Mouse (Mus musculus): ENCODE results near the gene Ecel1. TPM values are rescaled to one million over a fixed set of nuclear protein-coding genes. Genes with fewer than 3 reads are reported as not detected.
A peak's percentile ranks its signal among the peaks of the same experiment; 100 is the strongest.

Ecel1 gene
- polyA plus RNA-seq, 1 experiment: 0.37 TPM

DNA sequence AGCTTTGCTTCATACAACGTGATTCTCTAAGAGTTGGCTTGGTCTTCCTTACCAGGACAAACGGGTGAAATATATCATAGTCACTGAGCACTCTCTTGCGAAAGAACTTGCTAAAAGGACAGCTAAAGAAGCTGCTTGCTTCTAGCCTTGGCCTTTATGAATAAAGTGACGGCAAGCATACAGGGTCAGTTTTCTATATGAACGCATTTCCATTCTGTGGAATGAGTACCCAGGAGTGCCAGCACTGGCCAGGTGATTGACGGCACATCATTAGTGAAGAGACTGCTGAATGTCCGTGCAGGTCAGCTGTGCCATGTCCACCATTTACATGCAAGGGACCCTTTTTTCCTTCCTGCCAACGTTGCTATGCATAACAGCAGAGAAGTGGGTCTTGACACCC is 49.8 kb downstream of the Ecel1 start:
- Histone ChIP-seq H3K27me3 (ENCODE audit: control insufficient read depth, insufficient read depth, low read length, poor library complexity, severe bottlenecking) (no peaks in the 10 kb centered on the region), H3K4me3 (ENCODE audit: low read depth, low read length) (no peak overlapping the region), H3K9ac (ENCODE audit: low read depth, poor library complexity, severe bottlenecking) (no peak overlapping the region), H3K4me1 (ENCODE audit: control insufficient read depth, insufficient read depth, low read length) (no peaks in the 10 kb centered on the region), H3K9me3 (replicated peaks; ENCODE audit: control insufficient read depth, insufficient read depth, low read length, poor library complexity, severe bottlenecking) (no peaks in the 10 kb centered on the region), H3K27ac (ENCODE audit: insufficient read depth, low read length) (no peak overlapping the region), H3K36me3 (ENCODE audit: control insufficient read depth, insufficient read depth, low read length, poor library complexity, severe bottlenecking) (no peaks in the 10 kb centered on the region)
- TF ChIP-seq CTCF (IDR thresholded peaks at IDR 0.05; ENCODE audit: low read depth, low read length) (no peak), POLR2A (IDR thresholded peaks at IDR 0.05; ENCODE audit: insufficient read depth, low read length) (no peak), EP300 (IDR thresholded peaks at IDR 0.05; ENCODE audit: insufficient read depth, low read depth, low read length) (no peak)

DNA sequence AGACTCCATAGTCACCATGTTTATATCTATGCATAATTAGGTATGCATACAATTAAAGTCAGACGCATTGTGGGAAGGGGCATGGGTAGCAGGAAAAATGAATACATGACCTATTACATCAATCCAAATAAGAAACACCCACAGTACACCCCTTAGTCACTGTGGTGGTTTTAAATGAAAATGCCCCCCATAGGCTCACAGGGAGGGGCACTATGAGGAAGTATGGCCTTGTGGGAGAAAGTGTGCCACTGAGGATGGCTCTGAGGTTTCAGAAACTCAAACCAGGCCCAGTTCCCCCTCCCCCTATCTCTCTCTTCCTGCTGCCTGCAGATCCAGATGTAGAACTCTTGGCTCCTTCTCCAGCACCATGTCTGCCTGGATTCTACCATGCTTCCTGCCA is 52.4 kb downstream of the Ecel1 start:
- H3K9me3 ChIP-seq (replicated peaks; ENCODE audit: control insufficient read depth, insufficient read depth, low read length, poor library complexity, severe bottlenecking): no peaks in the 10 kb centered on the region
- no peak overlapping the region for H3K27ac ChIP-seq (ENCODE audit: insufficient read depth, low read length)
- H3K4me3 ChIP-seq (ENCODE audit: low read depth, low read length): no peak overlapping the region
- H3K9ac ChIP-seq (ENCODE audit: low read depth, poor library complexity, severe bottlenecking): no peak overlapping the region
- no peaks in the 10 kb centered on the region for H3K36me3 ChIP-seq (ENCODE audit: control insufficient read depth, insufficient read depth, low read length, poor library complexity, severe bottlenecking)
- TF ChIP-seq CTCF (IDR thresholded peaks at IDR 0.05; ENCODE audit: low read depth, low read length) (no peak), EP300 (IDR thresholded peaks at IDR 0.05; ENCODE audit: insufficient read depth, low read depth, low read length) (no peak), POLR2A (IDR thresholded peaks at IDR 0.05; ENCODE audit: insufficient read depth, low read length) (no peak)
- H3K27me3 ChIP-seq (ENCODE audit: control insufficient read depth, insufficient read depth, low read length, poor library complexity, severe bottlenecking): no peaks in the 10 kb centered on the region
- H3K4me1 ChIP-seq (ENCODE audit: control insufficient read depth, insufficient read depth, low read length): no peaks in the 10 kb centered on the region

DNA sequence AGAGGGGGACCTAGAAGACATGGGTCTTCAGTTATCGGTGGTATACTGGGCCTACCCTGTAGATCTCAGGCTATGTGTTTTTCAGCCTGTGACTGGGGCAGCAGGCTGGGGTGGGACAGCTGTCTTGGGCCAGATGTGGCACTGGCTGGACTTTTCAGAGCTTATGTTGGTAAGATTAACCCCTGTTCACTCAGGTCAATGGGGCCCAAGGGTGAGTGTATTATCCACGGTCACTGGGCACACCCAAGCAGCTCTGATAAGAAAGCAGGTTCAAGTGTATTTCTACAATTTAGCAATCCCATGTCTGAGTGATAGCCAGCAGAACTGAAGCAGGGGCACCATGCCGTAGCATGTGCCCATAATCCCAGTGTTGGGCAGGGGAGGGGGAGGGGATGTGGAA is 54.2 kb downstream of the Ecel1 start:
- no peaks in the 10 kb centered on the region for H3K4me1 ChIP-seq (ENCODE audit: control insufficient read depth, insufficient read depth, low read length)
- H3K9me3 ChIP-seq (replicated peaks; ENCODE audit: control insufficient read depth, insufficient read depth, low read length, poor library complexity, severe bottlenecking): no peaks in the 10 kb centered on the region
- no peak overlapping the region for H3K9ac ChIP-seq (ENCODE audit: low read depth, poor library complexity, severe bottlenecking)
- H3K4me3 ChIP-seq (ENCODE audit: low read depth, low read length): no peak overlapping the region
- no peaks in the 10 kb centered on the region for H3K27me3 ChIP-seq (ENCODE audit: control insufficient read depth, insufficient read depth, low read length, poor library complexity, severe bottlenecking)
- H3K36me3 ChIP-seq (ENCODE audit: control insufficient read depth, insufficient read depth, low read length, poor library complexity, severe bottlenecking): no peaks in the 10 kb centered on the region
- H3K27ac ChIP-seq (ENCODE audit: insufficient read depth, low read length): no peak overlapping the region
- TF ChIP-seq POLR2A (IDR thresholded peaks at IDR 0.05; ENCODE audit: insufficient read depth, low read length) (no peak), CTCF (IDR thresholded peaks at IDR 0.05; ENCODE audit: low read depth, low read length) (no peak), EP300 (IDR thresholded peaks at IDR 0.05; ENCODE audit: insufficient read depth, low read depth, low read length) (no peak)

DNA sequence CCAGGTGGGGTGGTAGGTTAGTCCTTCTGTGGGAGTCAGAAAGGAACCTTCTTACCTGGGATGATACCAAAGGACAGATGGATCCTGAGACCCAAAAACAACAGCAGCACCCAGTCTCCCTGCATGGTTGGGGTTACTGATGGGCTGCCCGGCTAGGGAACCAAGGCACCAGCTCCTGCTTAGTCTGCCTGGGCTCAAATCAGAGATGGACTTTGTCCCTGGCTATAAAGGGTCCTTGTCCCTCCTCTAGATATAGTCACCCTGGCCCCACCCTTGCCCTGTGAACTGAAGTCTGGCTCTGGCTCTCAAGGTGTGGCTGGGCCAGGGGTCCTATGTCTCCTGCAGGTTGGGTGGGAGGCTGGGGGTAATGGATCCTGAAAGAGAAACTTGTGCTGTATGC is 54.9 kb downstream of the Ecel1 start, which contains the start of gene Alpi:
TSS of gene Alpi (minus strand) at position 196 of the 400 bp plus-strand sequence.
- no peaks in the 10 kb centered on the region for H3K36me3 ChIP-seq (ENCODE audit: control insufficient read depth, insufficient read depth, low read length, poor library complexity, severe bottlenecking)
- H3K9ac ChIP-seq (ENCODE audit: low read depth, poor library complexity, severe bottlenecking): no peak within 1 kb of the TSS
- TF ChIP-seq CTCF (IDR thresholded peaks at IDR 0.05; ENCODE audit: low read depth, low read length) (no peak), POLR2A (IDR thresholded peaks at IDR 0.05; ENCODE audit: insufficient read depth, low read length) (no peak), EP300 (IDR thresholded peaks at IDR 0.05; ENCODE audit: insufficient read depth, low read depth, low read length) (no peak)
- no peak within 1 kb of the TSS for H3K4me3 ChIP-seq (ENCODE audit: low read depth, low read length)
- H3K27me3 ChIP-seq (ENCODE audit: control insufficient read depth, insufficient read depth, low read length, poor library complexity, severe bottlenecking): no peaks in the 10 kb centered on the region
- no peaks in the 10 kb centered on the region for H3K4me1 ChIP-seq (ENCODE audit: control insufficient read depth, insufficient read depth, low read length)
- no peaks in the 10 kb centered on the region for H3K9me3 ChIP-seq (replicated peaks; ENCODE audit: control insufficient read depth, insufficient read depth, low read length, poor library complexity, severe bottlenecking)
- no peak within 1 kb of the TSS for H3K27ac ChIP-seq (ENCODE audit: insufficient read depth, low read length)

DNA sequence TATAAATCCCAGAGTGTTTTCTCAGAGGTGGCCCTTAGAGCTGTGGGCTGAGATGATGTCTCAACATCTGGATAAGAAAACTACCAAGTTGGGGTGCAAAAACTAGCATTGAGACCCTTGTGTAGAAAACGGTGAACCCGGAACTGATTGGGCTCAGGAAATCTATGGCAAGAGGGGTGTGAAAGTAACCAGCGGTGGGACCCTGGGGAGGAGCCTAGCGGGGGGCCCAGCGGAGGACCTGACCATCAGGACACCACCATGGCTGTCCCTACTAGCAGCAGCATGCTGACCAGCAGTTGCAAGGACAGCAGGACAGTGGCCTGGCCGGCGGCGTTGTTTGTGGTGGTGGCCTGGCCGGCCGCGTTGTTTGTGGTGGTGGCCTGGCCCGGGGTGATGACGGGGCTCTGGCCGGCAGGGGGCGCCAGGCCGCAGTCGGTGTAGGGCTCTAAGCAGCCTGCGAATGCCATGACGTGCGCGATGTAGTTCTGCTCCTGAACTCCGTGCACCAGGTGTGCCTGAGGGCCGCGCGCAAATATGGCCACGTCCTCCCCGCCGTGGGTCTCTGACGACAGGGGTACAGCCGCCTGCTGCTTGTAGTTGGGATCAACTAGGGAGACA is 57.9 kb downstream of the Ecel1 start:
- Histone ChIP-seq H3K36me3 (ENCODE audit: control insufficient read depth, insufficient read depth, low read length, poor library complexity, severe bottlenecking) (no peaks in the 10 kb centered on the region), H3K27ac (ENCODE audit: insufficient read depth, low read length) (no peak overlapping the region), H3K9ac (ENCODE audit: low read depth, poor library complexity, severe bottlenecking) (no peak overlapping the region), H3K9me3 (replicated peaks; ENCODE audit: control insufficient read depth, insufficient read depth, low read length, poor library complexity, severe bottlenecking) (no peaks in the 10 kb centered on the region), H3K4me1 (ENCODE audit: control insufficient read depth, insufficient read depth, low read length) (no peaks in the 10 kb centered on the region), H3K4me3 (ENCODE audit: low read depth, low read length) (peak overlapping the region; percentile 33), H3K27me3 (ENCODE audit: control insufficient read depth, insufficient read depth, low read length, poor library complexity, severe bottlenecking) (no peaks in the 10 kb centered on the region)
- TF ChIP-seq EP300 (IDR thresholded peaks at IDR 0.05; ENCODE audit: insufficient read depth, low read depth, low read length) (no peak), CTCF (IDR thresholded peaks at IDR 0.05; ENCODE audit: low read depth, low read length) (peak; percentile 76)

Other genes starting within 250 kb of the Ecel1 start
- gene Alppl2, start 66.6 kb downstream of the Ecel1 start, polyA plus RNA-seq (2011; ENCODE audit: insufficient read depth, insufficient read length, low read depth, missing spikeins): not detected in 2 replicates
- not detected in 2 replicates for gene Alpi, start 54.9 kb downstream of the Ecel1 start, polyA plus RNA-seq (2011; ENCODE audit: insufficient read depth, insufficient read length, low read depth, missing spikeins)
- gene Akp3, start 31.5 kb downstream of the Ecel1 start, polyA plus RNA-seq (2011; ENCODE audit: insufficient read depth, insufficient read length, low read depth, missing spikeins): not detected in 2 replicates
- 0.27 TPM in 1 of 2 replicates, not detected in the other for gene Prss56, start 26.8 kb upstream of the Ecel1 start, polyA plus RNA-seq (2011; ENCODE audit: insufficient read depth, insufficient read length, low read depth, missing spikeins)
- gene Chrnd, start 34.1 kb upstream of the Ecel1 start, polyA plus RNA-seq (2011; ENCODE audit: insufficient read depth, insufficient read length, low read depth, missing spikeins): not detected in 2 replicates
- not detected in 2 replicates for gene Chrng, start 48.1 kb upstream of the Ecel1 start, polyA plus RNA-seq (2011; ENCODE audit: insufficient read depth, insufficient read length, low read depth, missing spikeins)
- gene Eif4e2, start 57.4 kb upstream of the Ecel1 start, polyA plus RNA-seq (2011; ENCODE audit: insufficient read depth, insufficient read length, low read depth, missing spikeins): 191 and 201 TPM in 2 replicates
- 1.9 and 2.2 TPM in 2 replicates for gene Efhd1, start 107.8 kb upstream of the Ecel1 start, polyA plus RNA-seq (2011; ENCODE audit: insufficient read depth, insufficient read length, low read depth, missing spikeins)
- gene Gigyf2, start 170.5 kb upstream of the Ecel1 start, polyA plus RNA-seq (2011; ENCODE audit: insufficient read depth, insufficient read length, low read depth, missing spikeins): 185 and 207 TPM in 2 replicates
- gene Kcnj13, start 238.2 kb upstream of the Ecel1 start, polyA plus RNA-seq (2011; ENCODE audit: insufficient read depth, insufficient read length, low read depth, missing spikeins): not detected in 2 replicates